Mouse (Mus musculus): ENCODE data around the gene Mb.

DNA sequence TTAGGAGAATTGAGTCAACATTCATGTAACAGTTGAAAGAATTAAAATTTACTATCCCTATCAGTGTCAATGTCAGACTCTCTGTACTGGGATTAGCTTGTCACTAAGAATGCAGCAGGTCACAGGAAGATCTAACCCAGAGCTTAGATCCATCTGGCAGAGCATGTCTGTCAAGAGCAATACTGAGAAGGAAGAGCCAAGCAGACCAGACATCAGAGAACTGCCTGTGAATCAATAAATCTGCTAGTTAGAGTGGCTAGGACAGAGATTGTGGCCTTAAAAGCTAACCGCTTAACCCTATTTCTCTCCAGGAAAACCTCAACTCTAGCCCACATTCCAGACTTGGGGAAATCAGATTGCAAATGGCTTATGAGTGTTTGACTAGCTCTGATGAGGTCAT lies 36.0 kb upstream of the Mb start:
- TF ChIP-seq CTCF (IDR thresholded peaks at IDR 0.05; ENCODE audit: control insufficient read depth, insufficient read depth, low read length), result no peak
- TF ChIP-seq POLR2A (IDR thresholded peaks at IDR 0.05; ENCODE audit: borderline replicate concordance, control insufficient read depth, low read depth, low read length), result no peak
